ENCODE assay signal across 8 mouse cellular contexts in the genomic region with DNA sequence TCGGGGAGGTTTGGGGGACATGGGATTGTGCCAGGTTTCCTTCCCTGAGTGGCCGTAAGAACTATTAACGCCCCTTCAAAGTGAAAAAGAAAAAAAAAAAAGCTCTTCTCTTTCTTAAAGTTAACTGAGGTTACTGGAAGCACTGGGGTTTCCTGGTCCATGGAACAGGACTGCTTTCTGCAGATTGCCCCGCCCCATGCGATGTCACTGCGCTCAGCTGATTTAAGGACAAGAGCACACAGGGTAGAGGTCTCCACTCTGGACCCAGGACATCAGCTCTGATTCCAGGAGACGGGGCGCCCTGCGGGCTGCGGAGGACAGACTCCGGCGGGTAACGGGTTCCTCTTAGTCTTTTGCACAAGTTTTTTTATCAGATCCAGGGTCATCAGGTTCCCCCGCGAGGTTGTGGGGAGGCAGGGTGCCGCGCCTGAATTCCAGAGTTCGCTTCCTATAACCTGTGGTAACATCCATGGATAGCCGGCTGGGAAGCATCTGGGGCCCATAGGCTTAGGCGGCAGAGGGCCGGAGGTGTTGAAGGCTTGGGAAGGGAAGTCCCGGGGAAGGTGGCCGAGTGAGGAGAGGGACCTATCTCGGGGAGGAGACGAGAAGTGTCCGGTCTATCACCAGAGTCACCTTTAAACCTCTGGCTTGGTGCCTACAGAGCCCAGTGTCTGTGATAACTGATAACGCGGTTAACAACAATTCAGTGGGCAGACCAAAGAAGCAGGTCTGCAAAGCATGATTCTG. TPM values are rescaled to one million over a fixed set of nuclear protein-coding genes. Genes with fewer than 3 reads are reported as not detected.
DNase-seq lines count a peak whose midpoint lies in the region; ATAC-seq and TF ChIP-seq lines count a peak whose summit lies in the region.

No protein-coding gene starts in this region.

- peak overlapping the region; percentile 46 for H3K4me2 ChIP-seq in intestine, postnatal 0 days (replicated peaks; ENCODE audit: low read depth)

- no peaks in the 10 kb centered on the region for H3K4me1 ChIP-seq in intestine, postnatal 0 days (replicated peaks; ENCODE audit: control insufficient read depth, insufficient read depth, low read length)
- H3K4me1 ChIP-seq in lung, adult 2 months (ENCODE audit: control insufficient read depth, insufficient read depth, low read length): peaks cover 7% of the 10 kb centered on the region

- no peaks in the 10 kb centered on the region for H3K9me3 ChIP-seq in intestine, postnatal 0 days (ENCODE audit: control insufficient read depth)

- no peak for TF ChIP-seq CTCF in intestine, postnatal 0 days (IDR thresholded peaks at IDR 0.05; ENCODE audit: low read depth)
- no peak for TF ChIP-seq CTCF in lung, adult 2 months (IDR thresholded peaks at IDR 0.05; ENCODE audit: insufficient read depth, low read length)

- peak overlapping the region; percentile 22; the same call in 1 of the 2 replicates for H3K4me3 ChIP-seq in intestine, postnatal 0 days (ENCODE audit: low read depth, low read length)
- H3K4me3 ChIP-seq in lung, adult 2 months (replicated peaks; ENCODE audit: extremely low read depth, low read depth, low read length): peak overlapping the region; percentile 91

- DNase-seq in 416B (ENCODE audit: low read depth): peak; percentile 71
- DNase-seq in adrenal gland, adult 8-10 months: peak; percentile 53
- DNase-seq in heart, adult 11 months: peak; percentile 99
- peak; percentile 43 for DNase-seq in lung, adult 2 months
- DNase-seq in skeletal muscle tissue, adult 2 months (ENCODE audit: low read depth, low spot score): peak; percentile 72
- DNase-seq in frontal cortex, adult 2 months (ENCODE audit: extremely low spot score in 1 of 2, low spot score in 1 of 2): no peak
- no peak for DNase-seq in MN1 (ENCODE audit: low spot score)

- ATAC-seq in intestine, postnatal 0 days: no peak

- H3K27me3 ChIP-seq in intestine, postnatal 0 days (replicated peaks; ENCODE audit: control insufficient read depth, insufficient read depth, low read length): peaks cover 33% of the 10 kb centered on the region

- peak; percentile 94; the same call in 1 of the 2 replicates for TF ChIP-seq POLR2A in lung, adult 2 months (IDR thresholded peaks at IDR 0.05; ENCODE audit: borderline replicate concordance, extremely low read depth, low read depth, low read length)

- 10% methylated on average over 28 of the region's 28 CpGs for WGBS in intestine, postnatal 0 days
- WGBS in lung, adult 2 months: 5% methylated on average over 28 of the region's 28 CpGs

- no peaks in the 10 kb centered on the region for H3K36me3 ChIP-seq in intestine, postnatal 0 days (ENCODE audit: control insufficient read depth, insufficient read depth)

- peak overlapping the region; percentile 5; the same call in 1 of the 2 replicates for H3K9ac ChIP-seq in intestine, postnatal 0 days (ENCODE audit: low read depth, low read length)

- no peak overlapping the region; the same call in 1 of the 2 replicates for H3K27ac ChIP-seq in intestine, postnatal 0 days (ENCODE audit: low read depth, low read length)

RNA-seq across cellular contexts. Expression of gene Slfn5, which starts 0.9 kb away (rescaled TPM):
- 10 to 100 TPM; 23.4 to 47.5 (median 37.3) TPM for total RNA-seq in adrenal gland, adult 8-10 months (2022)
- polyA plus RNA-seq in intestine, postnatal 0 days (2015; fragmentation: Nextera tagmentation; extraction: Ambion mirVana): 3.7 and 3.9 TPM in 2 replicates
- 14.3 and 25.1 TPM in 2 replicates for polyA plus RNA-seq in lung, adult 2 months (2012; rRNA removed)
- 4.6 and 5.1 TPM in 2 replicates for polyA plus RNA-seq in frontal cortex, adult 2 months (2012; rRNA removed)

RNA-seq across cellular contexts. Expression of gene Slfn9, which starts 39.6 kb away (rescaled TPM):
- total RNA-seq in adrenal gland, adult 8-10 months (2022): 10 to 100 TPM in 2 of 4 experiments, 1 to 10 TPM in 2; 7.4 to 11.7 (median 9.1) TPM
- polyA plus RNA-seq in intestine, postnatal 0 days (2015; fragmentation: Nextera tagmentation; extraction: Ambion mirVana): 5.0 and 5.6 TPM in 2 replicates
- polyA plus RNA-seq in lung, adult 2 months (2012; rRNA removed): 0.32 and 0.75 TPM in 2 replicates
- polyA plus RNA-seq in frontal cortex, adult 2 months (2012; rRNA removed): 0.30 and 0.36 TPM in 2 replicates

RNA-seq across cellular contexts. Expression of gene Unc45b, which starts 41.7 kb away (rescaled TPM):
- total RNA-seq in adrenal gland, adult 8-10 months (2022): 1 to 10 TPM; 6.1 to 9.6 (median 7.4) TPM
- 1.6 and 1.9 TPM in 2 replicates for polyA plus RNA-seq in intestine, postnatal 0 days (2015; fragmentation: Nextera tagmentation; extraction: Ambion mirVana)
- 19.0 and 20.0 TPM in 2 replicates for polyA plus RNA-seq in lung, adult 2 months (2012; rRNA removed)
- polyA plus RNA-seq in frontal cortex, adult 2 months (2012; rRNA removed): 2.0 and 2.5 TPM in 2 replicates

RNA-seq across cellular contexts. Expression of gene Nle1, which starts 43.8 kb away (rescaled TPM):
- total RNA-seq in adrenal gland, adult 8-10 months (2022): 10 to 100 TPM; 21.8 to 32.6 (median 26.9) TPM
- 8.0 and 10.2 TPM in 2 replicates for polyA plus RNA-seq in intestine, postnatal 0 days (2015; fragmentation: Nextera tagmentation; extraction: Ambion mirVana)
- polyA plus RNA-seq in lung, adult 2 months (2012; rRNA removed): 28.2 and 29.1 TPM in 2 replicates
- polyA plus RNA-seq in frontal cortex, adult 2 months (2012; rRNA removed): 35.6 and 39.1 TPM in 2 replicates

Comparison
In these comparisons a context has a peak if more than half of its experiments do, and no peak if none do; other contexts are left out.
1. DNase-seq: peak in 416B (single experiment), adrenal gland, adult 8-10 months (single experiment), heart, adult 11 months (single experiment), lung, adult 2 months (single experiment) and skeletal muscle tissue, adult 2 months (single experiment); none in frontal cortex, adult 2 months (0 of 2) and MN1 (single experiment).